Mouse (Mus musculus) megakaryocyte progenitor cell, adult 5-6 weeks (primary cell): ENCODE measurements around the gene Gbx1. TPM values are rescaled to one million over a fixed set of nuclear protein-coding genes. Genes with fewer than 3 reads are reported as not detected.
"Not testable (repeated sequence)": the region's sequence is repeated elsewhere in the genome, so short reads cannot be mapped to it uniquely, and the experiment has no call there.

Experiments used
- ATAC-seq: replicated peaks from 2 replicates; pipeline ENCODE4 v1.8.0; 2016; ENCODE audit warnings: mild to moderate bottlenecking, moderate TSS enrichment, inconsistent platforms; ENCODE audit not compliant: poor library complexity
- total RNA-seq, 2 experiments: library from RNA; stranded (forward) in 1 of 2; stranded (reverse) in 1 of 2; fragments of 157-497, 149-512 nt in 1 of 2; fragments of 200-1000 nt in 1 of 2; gene quantifications; 2 replicates each; pipeline versions ENCODE4 v1.2.3 to v1.2.4; 2015 to 2017

The Gbx1 gene
- not detected in 2 replicates for total RNA-seq (2015)
- not detected in 2 replicates for total RNA-seq (2017)

DNA sequence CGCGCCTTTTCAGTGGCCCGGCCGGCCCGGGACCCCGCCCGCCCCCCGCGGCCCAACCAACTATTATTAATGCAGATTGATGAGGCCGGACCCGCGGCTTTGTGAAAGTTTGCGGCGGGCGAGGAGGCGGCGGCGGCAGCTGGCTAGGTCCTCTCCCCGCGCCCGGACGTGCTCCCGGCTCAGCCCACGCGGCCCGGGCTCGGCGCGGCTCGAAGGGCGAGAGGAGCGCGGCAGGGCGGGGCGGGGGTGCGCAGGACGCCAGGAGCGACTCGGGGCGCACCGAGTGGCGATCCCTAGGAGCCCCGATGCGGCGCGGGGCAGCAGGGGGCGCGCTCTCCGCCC lies at the start of gene Gbx1:
Gbx1 (minus strand) TSS at position 314 of the 342 bp plus-strand sequence.
- 0 out of 2 replicates have a peak, but pooled peaks have one; percentile 16 for ATAC-seq

DNA sequence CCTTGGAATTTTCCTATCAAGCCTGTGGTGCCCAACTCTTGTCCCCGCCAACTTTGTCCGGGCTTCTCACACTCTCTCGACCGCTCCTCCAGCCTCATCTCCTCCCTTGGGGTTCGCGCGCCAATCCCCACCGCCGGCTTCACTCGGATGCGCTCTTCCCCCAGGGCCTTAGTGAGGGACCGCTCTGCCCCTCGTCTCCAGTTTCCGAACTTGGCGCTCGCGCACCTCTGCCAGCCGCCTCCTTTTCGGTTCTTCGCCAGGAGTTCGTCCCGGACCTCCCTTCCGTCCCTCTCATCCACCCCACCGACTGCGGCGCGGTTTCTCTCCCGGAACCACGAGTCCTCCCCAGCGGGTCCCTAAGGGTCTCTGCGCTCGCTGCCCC lies 49.8 kb upstream of the Gbx1 start:
- ATAC-seq = peak; percentile 18

DNA sequence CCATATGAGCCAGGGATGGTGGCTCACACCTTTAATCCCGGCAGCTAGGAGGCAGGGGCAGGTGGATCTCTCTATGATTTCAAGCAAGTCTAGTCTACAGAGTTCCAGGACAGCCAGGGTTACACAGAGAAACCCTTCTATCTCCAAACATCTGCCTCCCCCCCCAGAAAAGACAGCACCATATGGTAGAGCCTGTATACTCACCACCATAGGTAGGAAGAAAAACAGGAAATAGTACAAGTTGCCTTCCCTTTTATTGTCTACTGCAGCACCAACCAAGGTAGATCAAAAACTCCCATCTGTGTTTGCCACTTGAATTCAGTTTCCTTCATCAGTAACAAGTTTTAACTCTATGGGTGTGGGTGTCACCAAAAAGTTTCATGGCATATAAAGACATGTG lies 48.9 kb upstream of the Gbx1 start:
- ATAC-seq = no peak

DNA sequence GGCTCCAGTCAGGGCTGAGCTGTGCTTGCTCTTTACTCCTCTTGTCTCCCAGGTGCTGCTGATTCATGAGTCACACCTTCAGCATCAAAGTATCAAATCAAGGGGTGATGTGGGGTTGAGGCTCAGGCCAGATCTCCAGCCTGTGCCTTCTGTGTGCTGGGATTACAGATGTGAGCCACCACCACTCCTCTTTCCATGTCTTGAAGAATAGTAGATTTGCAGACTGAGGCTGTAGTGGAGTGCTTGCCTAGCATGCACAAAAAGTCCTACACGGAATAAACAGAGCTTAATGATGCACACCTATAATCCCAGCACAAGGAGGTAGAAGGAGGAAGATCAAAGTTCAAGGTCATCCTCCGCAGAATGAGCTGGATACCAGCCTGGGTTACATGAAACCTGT lies 29.7 kb upstream of the Gbx1 start, which contains the start of gene 4931409K22Rik:
4931409K22Rik (minus strand) TSS at position 101 of the 400 bp plus-strand sequence.
- ATAC-seq = no peak

DNA sequence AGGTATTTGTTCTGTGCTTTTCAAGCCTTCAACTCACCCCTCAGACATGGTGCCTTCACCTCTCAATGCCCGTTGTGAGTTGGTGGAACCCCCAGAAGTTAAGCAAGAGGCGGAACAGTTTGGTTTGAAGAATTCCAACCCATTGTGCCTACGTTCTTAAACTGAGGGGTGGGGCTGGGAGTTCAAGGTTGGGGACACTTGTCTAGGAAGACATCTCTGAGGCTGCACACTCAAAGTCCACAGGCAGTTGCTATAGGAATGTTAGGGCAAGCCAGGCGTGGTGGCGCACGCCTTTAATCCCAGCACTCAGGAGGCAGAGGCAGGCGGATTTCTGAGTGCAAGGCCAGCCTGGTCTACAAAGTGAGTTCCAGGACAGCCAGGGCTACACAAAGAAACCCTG lies 28.3 kb upstream of the Gbx1 start:
- ATAC-seq = not testable (repeated sequence)

DNA sequence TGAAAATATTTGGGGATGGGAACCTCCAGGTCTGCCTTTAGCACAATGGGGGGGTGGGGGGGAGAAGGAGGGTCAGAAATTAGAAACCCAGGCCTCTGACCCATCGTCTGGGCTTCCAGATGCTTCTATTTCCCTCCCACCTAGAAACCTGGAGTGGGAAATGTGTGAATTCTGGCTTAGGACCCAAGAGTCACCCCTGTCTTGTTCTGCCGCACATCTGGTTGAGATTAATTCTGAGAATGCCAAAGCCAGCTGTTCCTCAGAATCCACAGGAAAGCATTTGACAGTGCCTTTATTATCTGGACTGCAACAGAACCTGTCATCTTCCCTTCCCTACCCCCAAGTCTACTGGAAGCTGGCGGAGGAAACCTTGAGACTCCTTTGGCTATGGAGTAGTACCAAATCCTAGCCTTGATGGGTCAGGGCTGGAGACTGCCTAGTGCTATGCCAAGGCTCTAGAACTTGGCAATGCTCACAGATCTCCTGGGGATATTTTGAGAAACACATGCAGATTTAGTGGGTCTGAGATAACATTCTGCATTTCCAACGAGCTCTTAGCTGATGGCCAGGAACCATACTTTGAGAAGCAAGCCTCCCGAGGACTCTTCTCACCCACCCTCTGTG lies 26.7 kb upstream of the Gbx1 start:
- ATAC-seq = no peak

DNA sequence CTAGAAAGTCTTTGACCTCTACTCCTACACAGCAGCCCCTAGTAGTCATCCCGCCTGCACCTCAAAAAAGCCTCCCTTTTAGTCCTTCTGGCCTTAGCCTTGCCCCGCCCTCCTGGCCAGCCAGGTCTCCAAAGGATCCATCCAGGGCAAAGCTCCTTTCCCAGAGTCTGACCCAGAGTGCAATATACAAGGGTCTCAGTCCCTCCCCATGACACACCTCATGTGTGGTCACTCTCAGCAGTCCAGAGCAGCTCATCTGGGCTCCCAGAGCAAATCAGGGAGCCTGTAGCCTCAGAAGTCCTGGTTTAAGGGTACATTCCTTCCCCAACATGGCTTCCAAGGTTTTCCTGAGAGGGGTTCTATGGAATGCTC lies 24.3 kb upstream of the Gbx1 start:
- no peak for ATAC-seq

DNA sequence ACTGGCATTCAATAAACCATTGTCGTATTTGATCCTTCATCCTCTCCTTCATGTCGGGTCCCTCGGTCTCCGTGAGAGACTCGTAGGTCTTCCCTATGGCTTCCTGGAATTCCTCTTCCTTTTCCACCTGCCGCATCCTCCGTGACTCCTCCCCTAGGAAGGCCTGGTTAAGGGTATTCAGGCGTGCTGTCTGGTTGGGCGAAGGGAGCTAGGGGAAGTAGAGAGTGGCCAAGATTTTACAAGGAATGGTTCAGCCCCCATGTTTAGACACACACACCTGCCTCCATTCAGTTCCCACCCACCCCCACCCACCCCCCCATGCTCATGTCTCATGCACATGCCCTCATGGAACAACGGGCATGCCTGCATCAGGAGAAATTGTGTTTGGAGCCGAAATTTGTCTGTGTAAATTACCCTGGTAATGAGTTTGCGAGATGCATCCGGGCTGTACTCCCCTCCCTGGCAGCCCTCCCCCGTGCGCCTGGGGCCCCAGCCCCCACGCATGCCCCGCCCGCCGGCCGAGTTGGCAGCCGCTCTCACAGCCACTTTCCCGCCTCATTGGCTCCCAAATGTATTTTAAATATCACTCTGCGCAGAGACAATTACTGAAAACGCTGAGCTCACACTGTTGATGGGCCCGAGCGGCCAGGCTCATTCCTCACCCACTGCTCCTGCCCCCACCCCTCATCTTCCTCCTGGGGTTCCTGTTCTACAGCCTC lies 23.8 kb upstream of the Gbx1 start:
- ATAC-seq = peak; percentile 37; the same call in 1 of the 2 replicates

DNA sequence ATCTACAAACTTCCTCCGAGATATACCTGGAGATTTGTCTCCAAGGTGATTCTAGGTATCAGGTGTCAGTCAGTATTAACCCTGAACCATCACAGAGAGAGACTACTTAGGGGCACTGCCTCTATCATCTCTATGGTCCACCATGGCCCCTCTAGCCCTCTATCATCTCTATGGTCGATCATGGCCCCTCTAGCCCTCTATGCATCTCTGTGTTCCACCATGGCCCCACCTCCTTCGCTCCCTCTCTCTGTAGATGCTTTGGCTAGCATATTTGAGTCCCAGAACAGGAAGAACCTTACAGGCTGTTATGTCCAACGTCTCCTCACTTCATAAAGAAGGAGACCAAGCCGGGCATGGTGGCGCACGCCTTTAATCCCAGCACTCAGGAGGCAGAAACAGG lies 15.6 kb upstream of the Gbx1 start:
- ATAC-seq = peak; percentile 53

DNA sequence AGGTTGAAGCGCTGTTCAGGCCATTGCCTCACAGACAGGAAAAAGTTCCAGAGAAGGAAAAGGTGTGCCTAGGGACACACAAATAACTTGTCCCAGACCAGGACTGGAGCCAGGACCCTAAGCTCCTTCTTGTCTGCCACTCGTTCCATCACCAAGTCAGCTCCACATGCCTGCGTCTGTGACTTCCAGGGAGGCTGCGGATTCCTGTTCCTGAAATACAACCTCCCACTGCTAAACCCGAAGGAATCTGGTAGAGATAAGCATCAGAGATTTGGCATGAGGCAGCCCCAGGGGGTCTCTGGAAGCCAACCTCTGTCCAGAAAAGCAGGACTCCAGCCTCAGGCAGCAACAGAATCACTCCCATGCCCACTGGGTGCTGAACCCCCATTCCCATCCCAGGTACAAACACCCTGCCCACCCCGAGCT lies 14.2 kb upstream of the Gbx1 start:
- no peak for ATAC-seq

DNA sequence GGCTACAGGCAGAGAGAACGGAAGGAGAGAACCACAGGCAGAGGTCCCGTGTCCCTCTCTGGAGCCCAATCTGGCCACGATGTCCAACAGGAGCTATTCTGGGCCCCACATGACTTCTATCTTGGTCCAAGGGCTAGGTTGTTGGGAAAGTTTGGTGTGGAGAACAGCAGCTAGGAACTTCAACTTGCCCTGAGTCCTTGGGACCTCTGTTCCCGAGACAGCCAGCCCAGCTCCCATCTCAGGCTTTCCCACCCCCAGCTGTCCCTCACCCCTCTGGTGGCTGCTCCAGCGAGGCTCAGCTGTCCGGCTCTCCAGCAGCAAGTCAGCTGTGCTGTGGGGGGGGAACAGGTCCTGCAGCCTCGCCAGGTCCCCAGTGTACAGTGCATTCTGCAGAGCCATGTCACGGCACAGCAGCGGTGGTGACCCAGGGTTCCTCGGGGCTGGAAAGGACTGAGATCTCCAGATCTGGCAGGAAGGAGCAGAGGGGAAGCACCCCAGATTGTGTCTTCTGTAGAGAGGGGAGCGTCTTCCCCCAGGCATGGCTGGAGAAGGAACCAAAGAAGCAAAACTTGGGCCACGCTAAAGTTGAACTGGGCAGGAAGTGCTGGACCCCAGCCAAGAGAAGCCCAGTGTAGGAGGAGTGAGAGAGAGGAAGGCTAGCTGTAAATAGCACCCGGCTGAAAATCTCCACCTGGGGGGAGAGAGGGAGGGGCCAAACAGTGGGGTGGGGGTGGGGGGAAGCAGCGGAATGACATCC lies 13.6 kb upstream of the Gbx1 start, which contains the start of gene Asb10:
Asb10 (minus strand) TSS at position 592 of the 757 bp plus-strand sequence.
- peak; percentile 64 for ATAC-seq

DNA sequence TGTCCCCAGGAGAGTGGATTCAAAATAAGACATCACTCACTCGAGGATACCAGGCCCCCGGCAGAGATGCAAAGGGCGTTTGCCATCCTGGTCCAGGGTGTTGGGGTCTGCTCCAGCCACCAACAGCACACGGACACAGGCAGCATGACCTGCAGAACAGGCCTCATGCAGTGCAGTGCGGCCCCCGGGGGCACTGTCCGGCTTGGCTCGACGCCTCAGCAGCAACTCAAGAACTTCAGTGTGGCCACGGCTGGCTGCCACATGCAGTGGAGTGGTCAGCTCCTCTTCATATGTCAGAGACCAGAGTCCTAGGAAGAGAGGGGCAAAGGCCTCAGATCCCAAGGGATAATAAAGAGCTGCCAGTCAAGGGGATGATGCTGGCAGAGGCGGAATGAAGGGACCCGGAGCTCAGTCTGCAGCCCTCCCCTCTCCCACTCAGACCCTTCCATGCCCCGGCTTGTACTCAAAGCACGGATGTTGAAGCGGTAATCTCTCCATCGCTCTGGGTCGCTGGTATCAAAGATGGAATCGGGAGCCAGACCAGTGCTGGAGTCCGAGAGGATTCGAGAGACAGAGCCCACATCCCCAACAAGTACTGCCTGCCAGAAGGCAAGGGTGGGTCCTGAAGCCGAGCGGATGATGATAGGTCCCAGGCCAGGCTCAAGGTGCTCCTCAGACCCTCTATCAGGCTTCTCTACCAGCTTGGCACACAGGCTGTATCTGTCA lies 12.7 kb upstream of the Gbx1 start:
- ATAC-seq = no peak

DNA sequence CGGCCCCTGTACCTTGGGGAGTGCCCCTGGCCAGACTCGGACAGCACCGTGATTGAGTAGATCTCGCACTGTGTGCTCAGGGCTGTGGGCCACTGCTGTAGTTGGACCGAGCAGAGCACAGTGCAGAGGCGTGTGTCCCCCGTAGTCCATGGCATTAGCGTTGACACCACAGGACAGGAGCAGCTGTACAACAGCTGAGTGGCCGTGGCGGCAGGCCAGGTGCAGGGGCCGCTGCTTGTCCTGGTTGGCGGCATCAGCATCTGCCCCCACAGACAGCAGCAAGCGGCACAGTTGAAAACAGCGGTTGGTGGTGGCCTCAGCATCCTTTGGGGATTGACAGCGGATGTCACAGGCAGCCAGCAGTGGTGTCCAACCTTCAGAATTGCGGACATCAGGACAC lies 10.6 kb upstream of the Gbx1 start:
- ATAC-seq = no peak

DNA sequence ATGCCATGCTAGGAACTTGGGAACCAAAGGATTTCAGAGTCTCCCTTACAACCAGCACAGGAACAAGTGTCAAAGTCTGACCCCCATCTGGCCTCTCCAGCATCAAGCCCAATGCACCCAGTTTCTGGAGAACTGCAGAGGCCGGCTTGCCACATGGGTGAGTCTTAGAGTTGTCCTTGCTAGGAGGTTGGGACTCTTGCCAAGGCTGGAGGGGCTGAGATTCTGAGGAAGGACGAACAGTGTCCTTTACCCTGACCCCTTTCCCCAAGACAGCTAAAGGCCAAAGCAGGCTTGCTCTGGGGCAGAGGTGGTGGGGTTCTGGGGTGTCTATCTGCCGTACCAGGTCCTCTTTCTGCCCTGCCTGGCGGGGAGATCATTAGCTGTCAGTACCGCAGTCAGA lies 9.5 kb upstream of the Gbx1 start:
- no peak for ATAC-seq

DNA sequence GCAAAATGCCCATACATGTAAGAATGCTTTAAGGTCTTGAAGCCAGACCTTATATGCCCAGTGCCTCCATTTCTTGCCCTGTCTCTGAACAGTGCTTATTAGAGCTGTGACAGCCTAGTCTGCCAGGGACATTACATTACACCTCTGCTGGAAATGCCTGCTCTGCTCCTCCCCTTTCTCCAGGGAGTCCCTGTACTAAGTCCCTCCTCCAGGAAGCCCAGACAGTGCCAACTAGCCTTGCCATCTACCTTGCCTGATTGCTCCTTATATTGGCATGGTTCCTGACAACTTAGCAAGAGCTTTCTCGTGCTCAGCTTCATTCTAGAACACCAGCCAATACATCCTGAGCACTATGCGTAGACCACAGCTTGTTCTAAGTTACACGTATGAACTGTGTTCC lies 8.7 kb upstream of the Gbx1 start:
- no peak for ATAC-seq

DNA sequence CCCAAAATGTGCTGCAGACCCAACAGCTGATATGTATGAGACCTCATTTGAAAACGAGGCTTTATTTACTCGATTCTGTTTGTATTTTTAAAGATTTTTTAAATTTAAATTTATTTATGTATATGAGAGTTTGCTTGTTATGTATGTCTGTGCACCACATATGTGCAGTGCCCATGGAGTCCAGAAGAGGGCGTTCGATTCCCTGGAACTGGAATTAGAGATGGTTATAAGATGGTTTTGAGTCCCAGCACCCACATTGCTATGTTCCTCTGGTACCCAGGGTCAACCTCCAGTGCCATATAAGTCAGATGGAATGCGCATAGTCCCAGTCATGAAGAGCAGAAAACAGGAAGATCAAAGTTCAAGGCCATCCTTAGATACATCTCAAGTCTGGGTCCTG lies 7.3 kb upstream of the Gbx1 start:
- no peak for ATAC-seq

DNA sequence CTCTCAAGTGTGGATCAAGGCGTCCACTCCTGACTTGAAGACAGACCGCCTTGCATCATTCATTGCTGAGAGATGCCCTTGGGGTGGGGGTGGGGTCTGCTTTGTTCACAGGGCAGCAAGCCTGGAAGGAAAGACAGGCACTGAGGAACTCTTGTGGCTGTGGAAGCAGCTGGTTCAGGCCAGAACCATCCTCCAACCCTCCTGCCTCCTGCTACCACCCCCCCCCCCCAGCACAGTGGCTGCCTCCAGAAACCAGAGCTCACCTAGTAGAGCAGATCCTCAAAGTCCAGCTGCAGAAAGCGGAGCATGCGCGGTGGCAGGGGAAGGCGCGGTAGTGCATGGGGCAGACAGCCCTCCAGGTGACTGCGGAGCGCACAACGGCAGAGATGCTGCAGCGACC lies 6.4 kb upstream of the Gbx1 start:
- ATAC-seq = no peak

DNA sequence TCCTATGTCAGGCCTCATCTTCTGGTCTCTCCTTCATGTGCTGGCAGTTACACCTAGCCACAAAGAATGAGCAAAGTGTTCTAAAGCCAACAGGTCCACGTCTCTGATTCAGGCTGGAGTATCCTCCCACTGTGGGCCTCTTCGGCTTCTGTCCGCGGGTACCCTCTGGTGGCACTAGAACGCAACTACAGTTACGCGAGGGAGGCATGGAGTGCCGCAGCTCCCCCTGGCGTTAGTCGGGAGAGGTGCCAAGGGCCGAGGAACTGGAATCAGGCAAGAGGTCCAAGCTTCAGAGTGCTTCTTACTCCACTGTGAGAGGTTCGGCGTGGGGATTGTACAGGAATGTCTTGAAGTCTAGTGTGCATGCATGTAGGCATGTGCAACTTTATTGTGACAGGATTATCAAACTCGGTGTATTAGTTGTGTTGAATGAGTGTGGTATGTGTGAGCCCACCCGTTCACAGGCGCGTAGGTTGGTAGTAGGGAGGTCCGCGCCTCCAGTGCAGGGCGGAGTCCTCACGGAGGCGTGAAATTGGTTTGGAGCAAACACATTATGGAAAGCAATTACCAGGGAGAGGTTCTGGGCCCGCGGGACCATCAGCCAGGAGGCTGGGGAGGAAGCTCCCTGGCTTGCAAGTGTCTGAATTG lies 3.2 kb upstream of the Gbx1 start:
- ATAC-seq = peak; percentile 99

DNA sequence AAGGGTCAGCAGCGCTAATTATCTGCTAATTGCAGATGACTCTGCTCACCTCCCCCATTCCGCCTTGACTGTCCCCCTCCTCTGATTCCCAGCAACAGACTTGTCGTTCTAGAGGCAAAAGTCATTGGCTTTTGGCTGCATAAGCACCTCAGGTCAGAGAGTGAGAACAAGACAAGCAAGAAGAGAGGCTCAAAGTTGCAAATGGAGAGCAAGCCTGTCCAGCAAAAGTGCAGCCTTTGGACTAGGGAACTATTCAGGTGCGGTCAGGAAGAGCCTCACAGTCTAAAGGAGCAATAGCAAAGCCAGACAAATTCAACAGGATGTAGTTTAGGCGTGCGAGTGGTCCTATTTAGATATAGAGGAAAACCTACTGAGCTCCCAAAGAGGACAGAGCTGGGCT lies 778 bp upstream of the Gbx1 start:
- ATAC-seq = no peak

DNA sequence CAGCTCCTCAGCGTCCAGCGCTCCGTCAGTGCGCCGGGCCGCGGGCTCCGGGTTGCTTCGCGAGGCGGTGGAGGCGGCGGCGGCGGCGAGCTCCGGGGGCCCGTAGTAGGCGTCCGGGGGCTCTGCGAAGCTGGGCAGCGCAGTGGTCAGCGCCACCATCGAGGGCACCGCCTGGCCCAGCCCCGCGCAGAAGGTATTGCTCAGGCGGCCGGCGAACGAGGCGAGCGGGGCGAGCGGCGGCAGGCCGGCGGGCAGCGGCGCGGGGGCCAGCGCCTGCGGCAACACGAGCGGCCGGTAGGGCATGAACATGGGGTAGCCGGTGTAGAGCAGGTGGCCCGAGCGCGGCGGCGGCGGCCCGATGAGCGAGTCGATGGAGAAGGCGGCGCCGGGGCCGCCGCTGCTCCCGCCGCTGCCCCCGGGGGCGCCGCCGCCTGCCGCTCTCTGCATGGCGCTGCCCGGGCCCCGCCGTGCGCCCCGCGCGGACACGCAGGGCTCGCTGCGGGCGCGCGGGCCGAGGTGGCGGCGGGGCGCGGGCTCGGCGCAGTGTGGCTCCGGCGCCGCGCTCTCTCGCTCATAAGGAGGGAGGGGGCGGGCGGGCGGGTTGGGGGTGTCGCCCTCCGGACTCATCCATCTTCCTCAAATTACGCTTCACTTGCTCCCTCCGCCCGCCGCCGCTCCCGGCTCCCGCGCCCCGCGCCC lies 663 bp downstream of the Gbx1 start:
- no peak for ATAC-seq
